Mouse (Mus musculus) kidney, adult 11 months (tissue): ENCODE measurements around the gene Timm13.
A peak's percentile ranks its signal among the peaks of the same experiment; 100 is the strongest.

ENCODE experiments used
- DNase-seq: peaks from one replicate; pipeline ENCODE4 v3.0.0; 2022

Timm13 gene

GRCm38 (mm10) chr10:80900318-80901247, at the start of gene Timm13:
Timm13 (minus strand) TSS chr10:80900969.
- peak; percentile 100 for DNase-seq

GRCm38 (mm10) chr10:80950314-80950713, 49.5 kb upstream of the Timm13 start:
- no peak for DNase-seq

GRCm38 (mm10) chr10:80949081-80949480, 48.3 kb upstream of the Timm13 start:
- no peak for DNase-seq

- DNase-seq = no peak
Measured at GRCm38 (mm10) chr10:80948570-80948969, 47.8 kb upstream of the Timm13 start.

- DNase-seq = peak; percentile 62
Measured at GRCm38 (mm10) chr10:80947802-80948201, 47.0 kb upstream of the Timm13 start.

GRCm38 (mm10) chr10:80946684-80947437, 46.1 kb upstream of the Timm13 start:
- no peak for DNase-seq

DNA sequence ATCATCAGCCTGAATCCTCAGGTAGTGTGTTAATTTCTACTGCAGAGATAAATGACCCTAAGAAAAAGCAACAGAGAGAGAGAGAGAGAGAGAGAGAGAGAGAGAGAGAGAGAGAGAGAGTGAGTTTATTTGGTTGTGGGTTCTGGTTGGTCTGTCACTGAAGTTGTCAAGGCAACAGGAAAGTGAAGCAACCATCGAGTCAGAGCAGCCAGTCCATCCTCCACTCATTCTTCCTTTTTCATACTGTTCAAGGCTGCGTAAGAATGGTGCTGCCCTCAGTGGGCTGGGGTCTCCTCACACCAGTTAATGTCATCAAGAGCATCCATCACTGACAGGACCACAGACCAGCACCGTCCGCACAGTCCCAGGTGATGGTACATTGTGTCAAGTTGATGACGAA, 43.5 kb upstream of the Timm13 start:
- no peak for DNase-seq

GRCm38 (mm10) chr10:80943701-80944100, 42.9 kb upstream of the Timm13 start:
- no peak for DNase-seq

- no peak for DNase-seq
Measured at GRCm38 (mm10) chr10:80942919-80943318, 42.1 kb upstream of the Timm13 start.

DNA sequence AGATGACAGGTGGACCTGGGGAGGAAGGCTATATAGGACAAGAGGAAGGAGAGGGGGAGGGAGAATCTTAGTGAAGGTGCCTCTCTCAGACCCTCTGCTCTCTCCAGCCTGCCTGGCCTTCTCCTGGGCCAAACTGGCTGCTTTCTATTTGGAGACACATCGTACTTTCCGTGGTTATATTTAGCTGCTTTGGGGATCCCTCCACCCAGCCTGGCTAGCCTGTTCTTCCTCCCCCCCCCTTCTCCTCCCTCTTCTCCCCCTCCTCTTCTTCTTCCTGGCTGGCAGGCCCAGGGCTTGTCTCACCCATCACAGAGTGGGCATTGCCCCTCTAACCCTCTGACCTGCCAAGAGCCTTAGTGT, 40.2 kb upstream of the Timm13 start:
- no peak for DNase-seq

GRCm38 (mm10) chr10:80940320-80940987, 39.7 kb upstream of the Timm13 start:
- DNase-seq = peak; percentile 90

DNA sequence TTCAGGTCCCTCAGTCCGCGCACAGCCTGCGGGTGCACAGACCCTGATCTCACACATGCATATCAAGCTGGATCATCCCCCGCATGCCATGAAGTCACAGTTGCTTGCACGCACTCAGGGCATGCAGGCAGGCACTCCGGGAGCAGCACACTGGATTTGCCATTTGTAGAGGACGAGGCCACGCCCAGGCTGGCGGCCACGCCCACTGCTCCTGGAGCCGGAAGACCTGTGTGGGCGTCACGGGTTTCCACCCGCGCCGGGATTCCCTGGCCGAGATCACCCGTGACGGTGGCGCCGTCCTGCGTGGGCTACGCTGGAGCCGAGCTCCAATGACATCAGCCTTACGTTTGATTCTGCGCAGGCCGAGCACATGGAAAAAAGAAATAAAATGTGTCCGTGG, 38.9 kb upstream of the Timm13 start:
- peak; percentile 87 for DNase-seq

GRCm38 (mm10) chr10:80938831-80939550, 38.2 kb upstream of the Timm13 start:
- no peak for DNase-seq

- peak; percentile 88 for DNase-seq
Measured at GRCm38 (mm10) chr10:80937646-80938045, 36.9 kb upstream of the Timm13 start.

GRCm38 (mm10) chr10:80936810-80937164, 36.0 kb upstream of the Timm13 start:
- DNase-seq = no peak

GRCm38 (mm10) chr10:80936135-80936809, 35.5 kb upstream of the Timm13 start:
- peak; percentile 52 for DNase-seq

DNA sequence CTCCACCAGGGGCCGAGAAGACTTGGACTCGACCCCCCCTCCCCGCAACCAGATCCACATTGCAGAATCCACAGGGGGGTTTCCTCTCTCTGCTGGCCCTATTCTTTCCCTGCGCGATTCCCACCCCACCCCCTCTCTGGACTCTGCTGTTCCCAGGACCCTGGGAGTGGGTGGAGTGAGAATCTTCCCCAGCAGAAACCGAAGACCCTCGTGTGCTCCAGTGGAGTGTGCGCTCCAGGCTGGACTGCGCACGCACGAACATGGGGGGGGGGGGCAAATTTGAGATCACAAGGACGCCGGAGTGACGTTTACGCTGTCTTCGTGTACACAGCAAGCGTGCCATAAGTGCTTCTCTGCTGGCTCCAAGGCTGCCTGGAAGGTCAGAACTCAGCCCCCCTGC, 34.9 kb upstream of the Timm13 start:
- no peak for DNase-seq

DNA sequence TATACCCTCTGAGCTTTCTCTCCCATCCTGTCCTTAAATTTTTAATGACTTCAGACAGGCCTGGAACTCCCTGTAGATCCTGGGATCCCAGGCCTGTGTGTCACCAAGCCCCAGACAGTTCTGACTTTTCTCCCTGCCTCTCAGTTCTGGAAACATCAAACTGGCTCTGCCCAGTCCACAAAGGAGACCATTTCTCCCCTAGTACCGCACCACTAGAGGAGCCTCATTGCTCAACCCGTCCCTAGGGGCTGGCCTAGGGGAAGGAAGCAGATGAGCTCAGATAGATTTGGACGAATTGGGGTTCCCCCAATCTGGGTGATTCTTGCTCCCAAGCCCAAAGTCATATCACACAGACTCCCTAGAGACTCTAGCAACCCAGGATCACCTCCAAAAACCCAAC, 34.5 kb upstream of the Timm13 start:
- DNase-seq = no peak

GRCm38 (mm10) chr10:80934136-80934985, 33.6 kb upstream of the Timm13 start:
- no peak for DNase-seq

DNA sequence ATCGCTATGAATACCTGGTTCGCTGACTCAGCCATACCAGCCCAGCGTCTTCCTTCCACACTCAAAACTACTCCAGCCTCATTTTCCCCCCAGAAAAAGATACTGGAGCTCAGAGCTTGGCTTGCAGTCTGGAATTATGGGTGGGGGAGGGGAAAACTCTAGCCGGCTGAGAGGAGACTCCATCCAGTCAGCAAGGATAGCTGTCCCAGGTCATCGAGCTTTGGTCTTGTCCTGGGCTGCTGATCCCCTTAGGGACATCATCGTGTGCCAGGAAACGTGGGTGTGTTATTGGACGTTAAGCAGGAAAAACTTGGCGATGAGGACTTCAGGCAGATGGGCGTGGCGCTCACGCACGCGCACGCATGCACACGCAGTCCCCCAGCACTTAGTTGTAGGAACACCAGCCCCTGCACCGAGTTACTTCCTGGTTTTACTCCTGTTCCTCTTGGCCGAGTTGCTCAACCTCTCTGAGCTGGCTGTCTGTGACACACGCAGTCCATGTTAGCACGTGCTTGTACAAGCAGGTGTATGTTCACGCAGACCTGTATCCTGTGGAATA, 32.7 kb upstream of the Timm13 start:
- no peak for DNase-seq
